Mouse (Mus musculus) adrenal gland, postnatal 25 days (tissue): ENCODE data around the gene BC034090. TPM values are rescaled to one million over a fixed set of nuclear protein-coding genes. Genes with fewer than 3 reads are reported as not detected.
"Not testable (repeated sequence)": the region's sequence is repeated elsewhere in the genome, so short reads cannot be mapped to it uniquely, and the experiment has no call there.

Source experiments
- DNase-seq: peaks from one replicate; pipeline ENCODE4 v3.0.0; 2021; ENCODE audit warnings: mixed read lengths
- total RNA-seq: library from RNA; stranded (reverse); gene quantifications from 2 replicates; pipeline ENCODE4 v1.2.3, GENCODE M21; 2021

BC034090 gene
- total RNA-seq, 1 experiment from 2014 or later: 35.3 TPM

GRCm38 (mm10) chr1:155191219-155191618 is 53.0 kb downstream of the BC034090 start:
- DNase-seq: no peak

- DNase-seq: no peak
Observed at GRCm38 (mm10) chr1:155188656-155189055, 55.6 kb downstream of the BC034090 start.

- DNase-seq: no peak
Observed at GRCm38 (mm10) chr1:155184191-155184590, 60.1 kb downstream of the BC034090 start.

- DNase-seq: no peak
Observed at GRCm38 (mm10) chr1:155178192-155178924, 65.9 kb downstream of the BC034090 start.

GRCm38 (mm10) chr1:155174424-155174823 is 69.8 kb downstream of the BC034090 start:
- no peak for DNase-seq

GRCm38 (mm10) chr1:155173644-155174016 is 70.6 kb downstream of the BC034090 start:
- DNase-seq: not testable (repeated sequence)

- DNase-seq: no peak
Observed at GRCm38 (mm10) chr1:155172895-155173643, 71.2 kb downstream of the BC034090 start.

GRCm38 (mm10) chr1:155169935-155170334 is 74.3 kb downstream of the BC034090 start:
- DNase-seq: no peak

GRCm38 (mm10) chr1:155167453-155167852 is 76.8 kb downstream of the BC034090 start:
- no peak for DNase-seq

Other genes starting within 250 kb of the BC034090 start
- gene Ier5, start 144.8 kb downstream of the BC034090 start, total RNA-seq: 6.7 and 9.1 TPM in 2 replicates
- gene Mr1, start 97.6 kb downstream of the BC034090 start, total RNA-seq: 18.1 and 31.4 TPM in 2 replicates
- gene Stx6, start 85.7 kb downstream of the BC034090 start, total RNA-seq: 38.3 and 57.5 TPM in 2 replicates
- gene Xpr1, start 173.0 kb upstream of the BC034090 start, total RNA-seq: 43.9 and 63.3 TPM in 2 replicates